Mouse (Mus musculus) hindbrain, embryonic 15.5 days (tissue): Measurements from ENCODE around the gene Cfc1. TPM values are rescaled to one million over a fixed set of nuclear protein-coding genes. Genes with fewer than 3 reads are reported as not detected.
A peak's percentile ranks its signal among the peaks of the same experiment; 100 is the strongest.
"Not testable (repeated sequence)": the region's sequence is repeated elsewhere in the genome, so short reads cannot be mapped to it uniquely, and the experiment has no call there.

ENCODE experiments used
- ATAC-seq: fragments of 200-750 bp; cut with Nextera tagmentation; 2 replicates; pipeline ENCODE4 v1.8.0; 2017; ENCODE audit warnings: low read depth, moderate number of reproducible peaks, moderate TSS enrichment; ENCODE audit not compliant: low FRiP score
- H3K27ac ChIP-seq: fragments of 300-500 bp; sonication (generic); replicated peaks from 2 replicates; pipeline ENCODE4 v1.5.1; 2015; ENCODE audit warnings: mild to moderate bottlenecking, inconsistent platforms
- H3K27me3 ChIP-seq: fragments of 300-500 bp; sonication (generic); 2 replicates; pipeline ENCODE4 v1.6.1; 2015; ENCODE audit warnings: control low read depth, inconsistent platforms
- H3K36me3 ChIP-seq: fragments of 300-500 bp; sonication (generic); 2 replicates; pipeline ENCODE4 v1.6.1; 2015; ENCODE audit warnings: control low read depth, inconsistent platforms
- H3K4me1 ChIP-seq: fragments of 300-500 bp; sonication (generic); replicated peaks from 2 replicates; pipeline ENCODE4 v1.6.1; 2015; ENCODE audit warnings: control low read depth, inconsistent platforms
- H3K4me2 ChIP-seq: fragments of 300-500 bp; sonication (generic); 2 replicates; pipeline ENCODE4 v1.6.1; 2015; ENCODE audit warnings: moderate library complexity, mild to moderate bottlenecking, inconsistent platforms
- H3K4me3 ChIP-seq: fragments of 300-500 bp; sonication (generic); 2 replicates; pipeline ENCODE4 v1.5.1; 2015; ENCODE audit warnings: mild to moderate bottlenecking, inconsistent platforms
- H3K9ac ChIP-seq: fragments of 300-500 bp; sonication (generic); 2 replicates; pipeline ENCODE4 v1.6.1; 2015; ENCODE audit warnings: inconsistent platforms
- H3K9me3 ChIP-seq: fragments of 300-500 bp; sonication (generic); 2 replicates; pipeline ENCODE4 v1.6.1; 2016; ENCODE audit warnings: control low read depth, inconsistent platforms
- WGBS: fragments of 180-500 bp; shearing (Covaris S2); methylation state at CpG from one replicate; pipeline ENCODE4 v1.1.7; 2015; 5-methylcytosine and 5-hydroxymethylcytosine counted together
- polyA plus RNA-seq: library from polyadenylated mRNA; unstranded; fragments of >200 nt; fragmentation: Nextera tagmentation; extraction: Ambion mirVana; gene quantifications from 2 replicates; pipeline ENCODE4 v1.2.1, GENCODE M21; 2015

The Cfc1 gene
- polyA plus RNA-seq, 1 experiment from 2014 or later: 0.14 TPM

DNA sequence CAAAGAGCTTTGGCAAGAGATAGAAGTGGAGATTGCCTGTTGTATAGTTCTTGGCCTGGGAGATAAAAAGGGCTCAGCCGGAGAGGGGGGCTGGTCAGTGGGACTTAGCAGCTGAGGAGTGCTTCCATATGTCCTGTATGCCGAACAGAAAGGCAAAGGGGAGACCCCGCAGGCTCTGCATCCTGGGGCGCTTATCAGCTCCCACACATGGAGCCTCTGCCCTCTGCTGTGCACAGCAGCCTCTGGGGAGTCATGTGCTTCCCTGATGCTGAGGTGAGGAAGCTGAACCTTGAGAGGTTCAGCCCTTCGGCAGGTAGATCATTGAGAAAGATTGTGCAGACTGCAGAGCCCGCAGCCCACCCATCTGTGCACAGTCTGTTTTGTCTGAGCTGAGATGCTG is 18.2 kb upstream of the Cfc1 start:
- H3K4me3 ChIP-seq, H3K4me2 ChIP-seq, H3K9me3 ChIP-seq, ATAC-seq, H3K9ac ChIP-seq, H3K27me3 ChIP-seq, H3K4me1 ChIP-seq, H3K36me3 ChIP-seq, H3K27ac ChIP-seq: not testable (repeated sequence)
- WGBS: 73% methylated on average over 6 of the region's 6 CpGs

DNA sequence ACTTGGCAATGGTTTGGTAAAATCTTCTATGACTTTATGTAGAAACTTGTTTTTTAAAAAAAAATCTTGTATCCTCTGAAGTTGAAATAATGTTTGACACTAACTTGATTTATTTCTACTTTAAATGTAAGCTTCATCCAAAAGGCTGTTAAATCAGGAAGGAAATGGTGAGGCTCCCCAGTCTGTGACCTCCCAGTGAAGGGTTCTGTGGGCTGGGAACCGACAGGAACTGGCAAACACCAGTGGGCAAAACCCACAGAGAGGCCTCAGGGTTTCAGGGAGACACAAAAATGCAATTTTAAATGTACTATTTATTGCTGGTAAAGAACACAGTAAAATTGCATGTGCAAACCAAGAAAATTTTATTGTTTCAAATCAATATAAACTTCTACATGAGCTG is 17.7 kb upstream of the Cfc1 start:
- not testable (repeated sequence) for H3K4me1 ChIP-seq, ATAC-seq, H3K4me2 ChIP-seq, H3K27me3 ChIP-seq, H3K27ac ChIP-seq, H3K9ac ChIP-seq, H3K9me3 ChIP-seq, H3K36me3 ChIP-seq, H3K4me3 ChIP-seq
- 58% methylated on average over 1 of the region's 1 CpGs for WGBS

DNA sequence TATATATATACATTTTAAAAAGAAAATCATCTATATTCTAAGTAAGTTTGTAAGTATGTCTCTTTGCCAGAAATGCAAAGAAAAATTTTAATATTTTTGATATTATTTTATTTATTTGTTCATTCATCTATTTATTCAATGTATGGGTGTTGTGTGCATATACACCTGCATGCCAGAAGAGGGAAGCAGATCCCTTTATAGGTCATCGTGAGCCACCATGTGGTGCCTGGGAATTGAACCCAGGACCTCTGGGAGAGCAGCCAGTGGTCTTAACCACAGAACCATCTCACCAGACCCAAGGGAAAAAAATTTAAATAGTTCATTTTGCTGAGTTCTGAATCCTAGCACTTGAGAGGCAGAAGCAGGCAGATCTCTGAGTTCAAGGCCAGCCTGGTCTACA is 17.2 kb upstream of the Cfc1 start:
- no peak for ATAC-seq
- no peak overlapping the region for H3K4me3 ChIP-seq
- H3K4me2 ChIP-seq: no peak overlapping the region
- no peaks in the 10 kb centered on the region for H3K4me1 ChIP-seq
- no peak overlapping the region for H3K27ac ChIP-seq
- H3K27me3 ChIP-seq: no peaks in the 10 kb centered on the region
- H3K9ac ChIP-seq: no peak overlapping the region
- 94% methylated on average over 1 of the region's 1 CpGs for WGBS
- no peaks in the 10 kb centered on the region for H3K36me3 ChIP-seq
- no peaks in the 10 kb centered on the region for H3K9me3 ChIP-seq

GRCm38 (mm10) chr1:34522205-34522849 is 13.1 kb upstream of the Cfc1 start:
- no peaks in the 10 kb centered on the region for H3K9me3 ChIP-seq
- WGBS: 88% methylated on average over 6 of the region's 6 CpGs
- no peak overlapping the region for H3K27ac ChIP-seq
- no peak overlapping the region for H3K4me3 ChIP-seq
- no peaks in the 10 kb centered on the region for H3K4me1 ChIP-seq
- H3K9ac ChIP-seq: no peak overlapping the region
- no peak overlapping the region for H3K4me2 ChIP-seq
- no peak for ATAC-seq
- no peaks in the 10 kb centered on the region for H3K36me3 ChIP-seq
- no peaks in the 10 kb centered on the region for H3K27me3 ChIP-seq

GRCm38 (mm10) chr1:34522850-34523244 is 12.6 kb upstream of the Cfc1 start:
- H3K27ac ChIP-seq: no peak overlapping the region
- no peak for ATAC-seq
- no peak overlapping the region for H3K4me2 ChIP-seq
- H3K4me3 ChIP-seq: no peak overlapping the region
- no peaks in the 10 kb centered on the region for H3K9me3 ChIP-seq
- no peaks in the 10 kb centered on the region for H3K36me3 ChIP-seq
- H3K9ac ChIP-seq: no peak overlapping the region
- no peaks in the 10 kb centered on the region for H3K4me1 ChIP-seq
- H3K27me3 ChIP-seq: no peaks in the 10 kb centered on the region
- WGBS: 94% methylated on average over 3 of the region's 3 CpGs

DNA sequence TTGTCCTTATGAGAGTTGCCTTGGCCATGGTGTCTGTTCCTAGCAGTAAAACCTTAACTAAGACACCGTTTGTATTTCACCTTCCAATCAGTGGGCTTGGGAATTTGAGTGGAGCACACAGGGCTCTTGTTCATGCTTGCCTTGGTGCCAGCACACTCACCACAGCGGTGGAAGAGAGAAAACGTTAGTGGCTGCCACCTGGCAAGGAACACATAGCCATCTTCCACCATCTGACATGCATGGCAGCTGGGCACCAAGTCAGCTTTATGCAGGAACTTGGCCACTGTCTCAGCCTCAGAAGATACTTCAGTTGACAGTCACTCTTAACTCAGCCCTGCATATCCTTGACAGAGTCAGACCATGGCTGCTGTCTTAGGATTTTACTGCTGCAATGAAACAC is 11.8 kb upstream of the Cfc1 start:
- no peak overlapping the region for H3K9ac ChIP-seq
- H3K27ac ChIP-seq: no peak overlapping the region
- no peaks in the 10 kb centered on the region for H3K27me3 ChIP-seq
- ATAC-seq: no peak
- H3K4me3 ChIP-seq: no peak overlapping the region
- no peaks in the 10 kb centered on the region for H3K36me3 ChIP-seq
- H3K4me1 ChIP-seq: no peaks in the 10 kb centered on the region
- H3K4me2 ChIP-seq: no peak overlapping the region
- 79% methylated on average over 3 of the region's 3 CpGs for WGBS
- no peaks in the 10 kb centered on the region for H3K9me3 ChIP-seq

DNA sequence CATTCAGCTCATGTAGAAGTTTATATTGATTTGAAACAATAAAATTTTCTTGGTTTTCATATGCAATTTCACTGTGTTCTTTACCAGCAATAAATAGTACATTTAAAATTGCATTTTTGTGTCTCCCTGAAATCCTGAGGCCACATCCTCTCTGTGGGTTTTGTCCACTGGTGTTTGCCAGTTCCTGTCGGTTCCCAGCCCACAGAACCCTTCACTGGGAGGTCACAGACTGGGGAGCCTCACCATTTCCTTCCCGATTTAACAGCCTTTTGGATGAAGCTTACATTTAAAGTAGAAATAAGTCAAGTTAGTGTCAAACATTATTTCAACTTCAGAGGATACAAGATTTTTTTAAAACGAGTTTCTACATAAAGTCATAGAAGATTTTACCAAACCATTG is 874 bp upstream of the Cfc1 start:
- ATAC-seq, H3K9me3 ChIP-seq, H3K9ac ChIP-seq, H3K4me3 ChIP-seq, H3K4me2 ChIP-seq, H3K27ac ChIP-seq, H3K36me3 ChIP-seq: not testable (repeated sequence)
- Histone ChIP-seq H3K27me3 (peaks cover 32% of the 10 kb centered on the region), H3K4me1 (peaks cover 15% of the 10 kb centered on the region)
- 58% methylated on average over 3 of the region's 3 CpGs for WGBS

- ATAC-seq: no peak
- Histone ChIP-seq H3K27ac (no peak overlapping the region), H3K9ac (0 out of 2 replicates have a peak overlapping the region, but pooled peaks have one; percentile 9), H3K36me3 (no peaks in the 10 kb centered on the region), H3K27me3 (peaks cover 32% of the 10 kb centered on the region), H3K9me3 (no peaks in the 10 kb centered on the region), H3K4me1 (peaks cover 15% of the 10 kb centered on the region), H3K4me2 (peak overlapping the region; percentile 56), H3K4me3 (peak overlapping the region; percentile 32)
- WGBS: 1% methylated on average over 14 of the region's 14 CpGs
Measured at GRCm38 (mm10) chr1:34536291-34536766, 881 bp downstream of the Cfc1 start.

- peaks cover 32% of the 10 kb centered on the region for H3K27me3 ChIP-seq
- H3K9ac ChIP-seq: 0 out of 2 replicates have a peak overlapping the region, but pooled peaks have one; percentile 9
- no peaks in the 10 kb centered on the region for H3K36me3 ChIP-seq
- H3K27ac ChIP-seq: no peak overlapping the region
- ATAC-seq: peak; percentile 66; the same call in 1 of the 2 replicates
- peak overlapping the region; percentile 56 for H3K4me2 ChIP-seq
- peaks cover 15% of the 10 kb centered on the region for H3K4me1 ChIP-seq
- H3K9me3 ChIP-seq: no peaks in the 10 kb centered on the region
- peak overlapping the region; percentile 32 for H3K4me3 ChIP-seq
- 3% methylated on average over 16 of the region's 16 CpGs for whole genome bisulfite sequencing
Measured at GRCm38 (mm10) chr1:34536767-34537485, 1.5 kb downstream of the Cfc1 start.

GRCm38 (mm10) chr1:34547074-34547473 is 11.6 kb downstream of the Cfc1 start:
- no peaks in the 10 kb centered on the region; the same call in 1 of the 2 replicates for H3K9me3 ChIP-seq
- H3K4me2 ChIP-seq: no peak overlapping the region
- no peak overlapping the region for H3K4me3 ChIP-seq
- H3K9ac ChIP-seq: no peak overlapping the region
- H3K4me1 ChIP-seq: no peaks in the 10 kb centered on the region
- WGBS: 86% methylated on average over 1 of the region's 1 CpGs
- ATAC-seq: no peak
- no peak overlapping the region for H3K27ac ChIP-seq
- no peaks in the 10 kb centered on the region for H3K36me3 ChIP-seq
- H3K27me3 ChIP-seq: no peaks in the 10 kb centered on the region

- 89% methylated on average over 1 of the region's 1 CpGs for WGBS
- H3K9me3 ChIP-seq: no peaks in the 10 kb centered on the region; the same call in 1 of the 2 replicates
- no peaks in the 10 kb centered on the region for H3K36me3 ChIP-seq
- no peak overlapping the region for H3K4me3 ChIP-seq
- no peak for ATAC-seq
- H3K4me2 ChIP-seq: no peak overlapping the region
- H3K4me1 ChIP-seq: no peaks in the 10 kb centered on the region
- no peak overlapping the region for H3K9ac ChIP-seq
- H3K27ac ChIP-seq: no peak overlapping the region
- no peaks in the 10 kb centered on the region for H3K27me3 ChIP-seq
Measured at GRCm38 (mm10) chr1:34553690-34554089, 18.2 kb downstream of the Cfc1 start.

GRCm38 (mm10) chr1:34554275-34554674 is 18.8 kb downstream of the Cfc1 start:
- Histone ChIP-seq H3K9me3 (no peaks in the 10 kb centered on the region), H3K4me3 (no peak overlapping the region), H3K9ac (no peak overlapping the region), H3K36me3 (no peaks in the 10 kb centered on the region), H3K4me1 (no peaks in the 10 kb centered on the region), H3K27ac (no peak overlapping the region), H3K27me3 (no peaks in the 10 kb centered on the region), H3K4me2 (no peak overlapping the region)
- 91% methylated on average over 7 of the region's 7 CpGs for WGBS
- no peak for ATAC-seq
